Mouse (Mus musculus) CD4-positive naive resting alpha-beta T cell, adult 57 days (primary cell): ENCODE results near the gene Rnf222. TPM values are rescaled to one million over a fixed set of nuclear protein-coding genes. Genes with fewer than 3 reads are reported as not detected.

Experiments used
- total RNA-seq: library from RNA; stranded (reverse); gene quantifications from one replicate; pipeline ENCODE4 v1.2.4, GENCODE M21; 2023

The Rnf222 gene
- not detected for total RNA-seq

GRCm38 (mm10) chr11:68888253-68888652, at the start of gene Rnf222:
Gene Rnf222, plus strand, starts transcription at chr11:68888553.

DNA sequence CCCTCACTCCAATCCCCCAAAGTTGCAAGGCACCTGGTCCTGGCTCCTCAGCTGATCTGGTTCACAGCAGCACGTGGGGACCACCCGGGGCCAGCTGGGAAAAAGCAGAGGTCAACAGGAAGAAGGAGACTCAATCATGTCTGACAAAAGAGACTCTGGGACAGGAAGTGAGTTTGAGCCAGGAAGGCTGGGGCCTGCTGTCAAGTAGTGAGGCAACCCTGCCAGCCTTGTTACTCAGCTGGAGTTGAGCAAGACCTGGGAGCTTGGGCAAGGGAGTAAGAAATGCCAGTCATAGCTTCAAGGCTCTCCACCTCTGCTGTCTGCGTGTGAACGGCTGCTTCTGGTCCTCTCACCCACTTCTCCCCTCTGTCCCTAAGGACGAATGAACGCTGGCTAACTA, 16.6 kb upstream of the Rnf222 start, which contains the start of gene Ndel1:
Ndel1 (minus strand) TSS at position 111 of the 400 bp plus-strand sequence.

GRCm38 (mm10) chr11:68901351-68902046, 13.1 kb downstream of the Rnf222 start, which contains the start of gene Rpl26:
Gene Rpl26, plus strand, starts transcription at chr11:68901583.

DNA sequence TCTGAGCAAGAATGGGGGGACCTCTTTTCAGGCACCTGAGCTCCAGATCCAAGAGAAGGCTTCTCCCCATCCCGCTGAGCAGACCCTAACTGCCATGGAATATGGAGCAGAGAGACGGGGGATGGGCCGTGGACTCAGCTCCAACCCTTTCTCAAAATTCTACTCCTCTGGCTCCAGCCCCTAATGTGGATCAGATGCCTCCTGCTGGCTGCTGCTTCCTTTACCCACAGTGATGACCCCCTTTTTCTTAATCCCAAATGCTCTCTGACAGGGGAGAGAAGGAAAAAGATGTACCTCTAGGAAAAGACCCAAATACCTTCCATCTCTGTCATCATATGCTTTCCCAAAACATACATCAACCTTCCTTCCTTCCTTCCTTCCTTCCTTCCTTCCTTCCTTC, 38.6 kb downstream of the Rnf222 start, which contains the start of gene Odf4:
Odf4 (minus strand) TSS at position 101 of the 400 bp plus-strand sequence.

Other genes starting within 250 kb of the Rnf222 start
- gene Myh10, start 197.0 kb upstream of the Rnf222 start, total RNA-seq, result 2.2 TPM
- gene Ndel1, start 16.7 kb upstream of the Rnf222 start, total RNA-seq, result 74.2 TPM
- 2,850 TPM for gene Rpl26, start 13.0 kb downstream of the Rnf222 start, total RNA-seq
- not detected for gene Odf4, start 38.5 kb downstream of the Rnf222 start, total RNA-seq
- 0.53 TPM for gene Arhgef15, start 68.9 kb downstream of the Rnf222 start, total RNA-seq
- gene Slc25a35, start 79.6 kb downstream of the Rnf222 start, total RNA-seq, result 1.4 TPM
- gene Rangrf, start 86.6 kb downstream of the Rnf222 start, total RNA-seq, result 9.9 TPM
- 21.7 TPM for gene Pfas, start 119.9 kb downstream of the Rnf222 start, total RNA-seq
- gene Ctc1, start 127.4 kb downstream of the Rnf222 start, total RNA-seq, result 23.4 TPM
- gene Aurkb, start 157.1 kb downstream of the Rnf222 start, total RNA-seq, result 1.6 TPM
- 9.0 TPM for gene Borcs6, start 171.2 kb downstream of the Rnf222 start, total RNA-seq
- gene Tmem107, start 182.3 kb downstream of the Rnf222 start, total RNA-seq, result not detected
- 306 TPM for gene Vamp2, start 199.9 kb downstream of the Rnf222 start, total RNA-seq
- 568 TPM for gene Per1, start 206.7 kb downstream of the Rnf222 start, total RNA-seq
- gene Hes7, start 231.9 kb downstream of the Rnf222 start, total RNA-seq, result not detected
- not detected for gene 9130213A22Rik, start 234.0 kb downstream of the Rnf222 start, total RNA-seq
- 0.53 TPM for gene Aloxe3, start 237.3 kb downstream of the Rnf222 start, total RNA-seq